Mouse (Mus musculus): Measurements from ENCODE around the gene Ppp1r36. TPM values are rescaled to one million over a fixed set of nuclear protein-coding genes. Genes with fewer than 3 reads are reported as not detected.
"Not testable (repeated sequence)": the region's sequence is repeated elsewhere in the genome, so short reads cannot be mapped to it uniquely, and the experiment has no call there.

The Ppp1r36 gene
- polyA plus RNA-seq, 1 experiment from 2014 or later = 1.8 TPM

GRCm38 (mm10) chr12:76427546-76427945 is 10.2 kb downstream of the Ppp1r36 start:
- H3K9ac ChIP-seq = no peak overlapping the region
- no peak overlapping the region for H3K4me2 ChIP-seq
- no peak for ATAC-seq (replicated peaks; ENCODE audit: insufficient number of reproducible peaks, insufficient read depth, low FRiP score, low read depth)

GRCm38 (mm10) chr12:76430879-76431406 is 13.6 kb downstream of the Ppp1r36 start:
- H3K27ac ChIP-seq = peak overlapping the region; percentile 29; the same call in 1 of the 2 replicates
- 24% methylated on average over 5 of the region's 5 CpGs for WGBS
- no peaks in the 10 kb centered on the region for H3K36me3 ChIP-seq
- no peaks in the 10 kb centered on the region for H3K9me3 ChIP-seq (replicated peaks)
- ATAC-seq (replicated peaks; ENCODE audit: insufficient number of reproducible peaks, insufficient read depth, low FRiP score, low read depth) = no peak
- peaks cover 8% of the 10 kb centered on the region for H3K27me3 ChIP-seq
- no peak overlapping the region for H3K4me2 ChIP-seq
- peaks cover 20% of the 10 kb centered on the region for H3K4me1 ChIP-seq (replicated peaks)
- no peak overlapping the region for H3K4me3 ChIP-seq
- H3K9ac ChIP-seq = no peak overlapping the region

More at GRCm38 (mm10) chr12:76427546-76427945, 10.2 kb downstream of the Ppp1r36 start:
- Histone ChIP-seq H3K4me1 (replicated peaks) (0 out of 2 replicates have a peak, but pooled peaks cover 4% of the 10 kb centered on the region), H3K9me3 (replicated peaks) (no peaks in the 10 kb centered on the region), H3K27me3 (no peaks in the 10 kb centered on the region), H3K4me3 (no peak overlapping the region), H3K27ac (no peak overlapping the region), H3K36me3 (no peaks in the 10 kb centered on the region)
- 31% methylated on average over 5 of the region's 5 CpGs for WGBS

GRCm38 (mm10) chr12:76431431-76431830 is 14.1 kb downstream of the Ppp1r36 start:
- Histone ChIP-seq H3K9ac (no peak overlapping the region), H3K27ac (0 out of 2 replicates have a peak overlapping the region, but pooled peaks have one; percentile 29), H3K9me3 (replicated peaks) (no peaks in the 10 kb centered on the region), H3K27me3 (peaks cover 9% of the 10 kb centered on the region), H3K4me2 (no peak overlapping the region), H3K36me3 (no peaks in the 10 kb centered on the region), H3K4me3 (no peak overlapping the region), H3K4me1 (replicated peaks) (peaks cover 20% of the 10 kb centered on the region)
- WGBS = 68% methylated on average over 6 of the region's 6 CpGs
- no peak for ATAC-seq (replicated peaks; ENCODE audit: insufficient number of reproducible peaks, insufficient read depth, low FRiP score, low read depth)

- no peaks in the 10 kb centered on the region for H3K36me3 ChIP-seq
- no peak; the same call in 1 of the 2 replicates for ATAC-seq (replicated peaks; ENCODE audit: insufficient number of reproducible peaks, insufficient read depth, low FRiP score, low read depth)
- 26% methylated on average over 7 of the region's 7 CpGs for WGBS
- peak overlapping the region; percentile 16 for H3K4me3 ChIP-seq
- H3K4me1 ChIP-seq (replicated peaks) = peaks cover 20% of the 10 kb centered on the region
- H3K4me2 ChIP-seq = peak overlapping the region; percentile 64
- H3K9me3 ChIP-seq (replicated peaks) = no peaks in the 10 kb centered on the region
- H3K27me3 ChIP-seq = peaks cover 9% of the 10 kb centered on the region
- H3K9ac ChIP-seq = no peak overlapping the region
- H3K27ac ChIP-seq = no peak overlapping the region
These were observed 16.8 kb downstream of the Ppp1r36 start for GRCm38 (mm10) chr12:76434111-76434510.

DNA sequence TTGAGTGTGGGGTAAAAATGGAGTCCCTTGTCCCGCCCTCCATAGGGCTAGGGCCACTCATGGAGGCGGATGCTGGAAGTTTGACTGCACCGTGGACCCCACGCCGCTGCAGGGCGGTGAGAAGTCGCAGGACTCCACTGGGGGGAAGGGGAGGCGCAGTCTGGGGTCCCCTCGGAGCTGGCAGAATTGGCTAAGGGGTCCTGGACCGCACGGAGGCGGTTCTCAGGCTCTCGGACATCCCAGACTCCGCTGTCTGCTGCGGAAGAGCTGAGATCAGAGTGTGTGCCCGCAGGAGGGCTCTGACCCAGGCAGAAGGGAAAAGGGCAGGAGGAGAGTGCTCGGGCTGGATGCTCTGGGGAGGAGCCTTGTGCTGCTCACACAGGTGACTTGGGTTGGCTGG is 17.7 kb downstream of the Ppp1r36 start:
- 3% methylated on average over 17 of the region's 17 CpGs for WGBS
- H3K4me3 ChIP-seq = peak overlapping the region; percentile 45
- no peaks in the 10 kb centered on the region for H3K9me3 ChIP-seq (replicated peaks)
- peaks cover 20% of the 10 kb centered on the region for H3K4me1 ChIP-seq (replicated peaks)
- peak overlapping the region; percentile 64 for H3K4me2 ChIP-seq
- H3K27ac ChIP-seq = no peak overlapping the region
- H3K36me3 ChIP-seq = no peaks in the 10 kb centered on the region
- ATAC-seq (replicated peaks; ENCODE audit: insufficient number of reproducible peaks, insufficient read depth, low FRiP score, low read depth) = 0 out of 2 replicates have a peak, but pooled peaks have one; percentile 58
- peaks cover 9% of the 10 kb centered on the region for H3K27me3 ChIP-seq
- H3K9ac ChIP-seq = peak overlapping the region; percentile 29; the same call in 1 of the 2 replicates

GRCm38 (mm10) chr12:76435549-76435948 is 18.2 kb downstream of the Ppp1r36 start:
- Histone ChIP-seq H3K27ac (no peak overlapping the region), H3K9me3 (replicated peaks) (no peaks in the 10 kb centered on the region), H3K4me2 (peak overlapping the region; percentile 64), H3K27me3 (peaks cover 9% of the 10 kb centered on the region), H3K4me1 (replicated peaks) (peaks cover 18% of the 10 kb centered on the region), H3K9ac (no peak overlapping the region), H3K36me3 (no peaks in the 10 kb centered on the region), H3K4me3 (peak overlapping the region; percentile 45)
- 52% methylated on average over 8 of the region's 8 CpGs for WGBS
- no peak for ATAC-seq (replicated peaks; ENCODE audit: insufficient number of reproducible peaks, insufficient read depth, low FRiP score, low read depth)

GRCm38 (mm10) chr12:76443488-76443887 is 26.1 kb downstream of the Ppp1r36 start:
- H3K36me3 ChIP-seq; H3K4me2 ChIP-seq; H3K27ac ChIP-seq; H3K4me3 ChIP-seq; ATAC-seq (replicated peaks; ENCODE audit: insufficient number of reproducible peaks, insufficient read depth, low FRiP score, low read depth); H3K9ac ChIP-seq; H3K9me3 ChIP-seq (replicated peaks); H3K27me3 ChIP-seq: not testable (repeated sequence)
- 71% methylated on average over 6 of the region's 6 CpGs for WGBS
- peaks cover 12% of the 10 kb centered on the region for H3K4me1 ChIP-seq (replicated peaks)

DNA sequence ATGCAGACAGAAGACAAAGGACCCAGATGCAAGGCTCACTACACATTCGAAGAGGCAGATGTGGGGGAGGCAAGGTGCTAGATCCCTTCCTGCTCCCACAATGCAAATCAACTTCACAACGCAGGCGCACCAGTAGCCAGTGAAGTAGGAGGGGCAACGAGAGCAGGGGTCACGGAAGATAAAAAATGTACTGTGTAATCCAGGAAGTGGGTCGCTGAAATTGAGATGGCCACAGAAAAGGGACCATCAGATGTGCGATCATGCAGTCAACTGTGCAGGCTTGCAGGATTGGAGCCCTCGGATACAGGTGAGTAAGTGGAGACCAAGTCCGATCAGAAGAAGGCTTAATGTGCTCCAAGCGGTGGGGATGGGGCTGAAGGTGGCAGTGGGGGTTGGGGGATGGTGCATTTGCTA is 27.0 kb downstream of the Ppp1r36 start:
- Histone ChIP-seq H3K36me3 (no peaks in the 10 kb centered on the region), H3K4me1 (replicated peaks) (peaks cover 13% of the 10 kb centered on the region), H3K9me3 (replicated peaks) (no peaks in the 10 kb centered on the region), H3K4me3 (peak overlapping the region; percentile 27), H3K27me3 (no peaks in the 10 kb centered on the region), H3K27ac (no peak overlapping the region), H3K9ac (no peak overlapping the region), H3K4me2 (peak overlapping the region; percentile 32; the same call in 1 of the 2 replicates)
- WGBS = 56% methylated on average over 10 of the region's 10 CpGs
- ATAC-seq (replicated peaks; ENCODE audit: insufficient number of reproducible peaks, insufficient read depth, low FRiP score, low read depth) = no peak

DNA sequence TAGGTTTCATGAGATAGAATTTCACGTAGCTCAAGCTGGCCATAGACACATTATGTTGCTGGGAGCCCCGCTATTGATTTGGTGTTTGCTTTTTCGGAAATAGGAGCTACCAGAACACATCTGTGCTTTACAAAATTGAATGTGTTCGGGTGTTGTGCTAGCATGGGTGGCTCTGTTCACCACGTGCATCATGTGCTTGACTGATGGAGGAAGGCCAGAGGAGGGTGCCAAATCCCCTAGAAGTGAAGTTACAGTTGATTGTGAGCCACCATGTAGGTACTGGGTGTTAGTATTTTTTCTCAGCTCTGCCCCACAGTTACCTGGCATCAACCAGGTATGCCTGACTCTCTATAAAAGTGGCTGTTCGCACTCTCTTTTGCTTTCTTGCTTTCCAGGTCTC is 27.5 kb downstream of the Ppp1r36 start:
- ATAC-seq (replicated peaks; ENCODE audit: insufficient number of reproducible peaks, insufficient read depth, low FRiP score, low read depth) = no peak
- H3K27ac ChIP-seq = no peak overlapping the region
- WGBS = 82% methylated on average over 6 of the region's 6 CpGs
- peak overlapping the region; percentile 27; the same call in 1 of the 2 replicates for H3K4me3 ChIP-seq
- no peaks in the 10 kb centered on the region for H3K27me3 ChIP-seq
- peak overlapping the region; percentile 32; the same call in 1 of the 2 replicates for H3K4me2 ChIP-seq
- H3K4me1 ChIP-seq (replicated peaks) = peaks cover 13% of the 10 kb centered on the region
- H3K36me3 ChIP-seq = no peaks in the 10 kb centered on the region
- no peak overlapping the region for H3K9ac ChIP-seq
- no peaks in the 10 kb centered on the region for H3K9me3 ChIP-seq (replicated peaks)

GRCm38 (mm10) chr12:76446201-76446600 is 28.9 kb downstream of the Ppp1r36 start:
- H3K9ac ChIP-seq = no peak overlapping the region
- H3K4me3 ChIP-seq = no peak overlapping the region
- no peak overlapping the region for H3K4me2 ChIP-seq
- H3K27ac ChIP-seq = no peak overlapping the region
- peaks cover 13% of the 10 kb centered on the region for H3K4me1 ChIP-seq (replicated peaks)
- no peaks in the 10 kb centered on the region for H3K9me3 ChIP-seq (replicated peaks)
- H3K36me3 ChIP-seq = no peaks in the 10 kb centered on the region
- no peak for ATAC-seq (replicated peaks; ENCODE audit: insufficient number of reproducible peaks, insufficient read depth, low FRiP score, low read depth)
- 90% methylated on average over 11 of the region's 11 CpGs for WGBS
- no peaks in the 10 kb centered on the region for H3K27me3 ChIP-seq

- 44% methylated on average over 6 of the region's 6 CpGs for WGBS
- Histone ChIP-seq H3K27me3 (no peaks in the 10 kb centered on the region), H3K4me2 (peak overlapping the region; percentile 49), H3K36me3 (no peaks in the 10 kb centered on the region), H3K9me3 (replicated peaks) (no peaks in the 10 kb centered on the region), H3K4me3 (peak overlapping the region; percentile 16), H3K4me1 (replicated peaks) (peaks cover 13% of the 10 kb centered on the region), H3K27ac (peak overlapping the region; percentile 43), H3K9ac (peak overlapping the region; percentile 2; the same call in 1 of the 2 replicates)
- ATAC-seq (replicated peaks; ENCODE audit: insufficient number of reproducible peaks, insufficient read depth, low FRiP score, low read depth) = no peak
These were observed 30.8 kb downstream of the Ppp1r36 start for GRCm38 (mm10) chr12:76448127-76448526.

- H3K27me3 ChIP-seq = no peaks in the 10 kb centered on the region
- H3K36me3 ChIP-seq = no peaks in the 10 kb centered on the region
These were observed 34.9 kb downstream of the Ppp1r36 start for GRCm38 (mm10) chr12:76452203-76452602.

More at GRCm38 (mm10) chr12:76452203-76452602, 34.9 kb downstream of the Ppp1r36 start:
- WGBS = 55% methylated on average over 2 of the region's 2 CpGs
- no peak overlapping the region for H3K4me3 ChIP-seq
- no peak overlapping the region for H3K4me2 ChIP-seq
- no peak for ATAC-seq (replicated peaks; ENCODE audit: insufficient number of reproducible peaks, insufficient read depth, low FRiP score, low read depth)
- H3K27ac ChIP-seq = no peak overlapping the region
- no peak overlapping the region for H3K9ac ChIP-seq
- no peaks in the 10 kb centered on the region for H3K9me3 ChIP-seq (replicated peaks)
- peaks cover 13% of the 10 kb centered on the region for H3K4me1 ChIP-seq (replicated peaks)
